Mouse (Mus musculus) heart, embryonic 14.5 days (tissue): ENCODE measurements at regions not wholly inside any gene's neighbourhood (a gene's known extent, or its start where the extent isn't known, plus 50 kb on each side); places are given as distances from the start of the nearest gene placed in this dataset.

ENCODE experiments used
- ATAC-seq: fragments of 200-750 bp; cut with Nextera tagmentation; 2 replicates; pipeline ENCODE4 v1.8.0; 2017; ENCODE audit warnings: low read depth, moderate TSS enrichment; ENCODE audit not compliant: insufficient number of reproducible peaks, insufficient read depth, low FRiP score
- H3K27ac ChIP-seq, 2 experiments: fragments of 200-500 bp in 1 of 2; fragments of 300-500 bp in 1 of 2; sonication (generic) in 1 of 2; replicated peaks in 1 of 2; 2 replicates each; pipeline ENCODE4 v1.5.1; 2012 to 2014; ENCODE audit warnings: low read depth in 2 of 2, low read length in 2 of 2, control low read depth in 1 of 2, mild to moderate bottlenecking in 1 of 2, mixed read lengths in 1 of 2; ENCODE audit not compliant: control insufficient read depth in 1 of 2, insufficient read depth in 1 of 2
- H3K27me3 ChIP-seq: fragments of 300-500 bp; sonication (generic); 2 replicates; pipeline ENCODE4 v1.6.1; 2014; ENCODE audit warnings: mild to moderate bottlenecking, low read length, control low read depth; ENCODE audit not compliant: control insufficient read depth, insufficient read depth
- H3K36me3 ChIP-seq: fragments of 300-500 bp; sonication (generic); 2 replicates; pipeline ENCODE4 v1.6.1; 2014; ENCODE audit warnings: mild to moderate bottlenecking, control low read depth, low read length, mixed read lengths; ENCODE audit not compliant: control insufficient read depth, insufficient read depth
- H3K4me1 ChIP-seq, 2 experiments: fragments of 200-500 bp in 1 of 2; fragments of 300-500 bp in 1 of 2; sonication (generic) in 1 of 2; 2 replicates each; pipeline ENCODE4 v1.6.1; 2012 to 2014; ENCODE audit warnings: low read length in 2 of 2, control low read depth in 1 of 2, mixed read lengths in 1 of 2; ENCODE audit not compliant: control insufficient read depth in 2 of 2, insufficient read depth in 2 of 2
- H3K4me2 ChIP-seq: fragments of 300-500 bp; sonication (generic); 2 replicates; pipeline ENCODE4 v1.6.1; 2014; ENCODE audit warnings: mild to moderate bottlenecking, low read length
- H3K4me3 ChIP-seq, 2 experiments: fragments of 200-500 bp in 1 of 2; fragments of 300-500 bp in 1 of 2; sonication (generic) in 1 of 2; 2 replicates each; pipeline ENCODE4 v1.5.1; 2012 to 2014; ENCODE audit warnings: low read length in 2 of 2, mild to moderate bottlenecking in 2 of 2, control low read depth in 1 of 2, low read depth in 1 of 2, moderate library complexity in 1 of 2; ENCODE audit not compliant: control insufficient read depth in 1 of 2, insufficient read depth in 1 of 2
- H3K9ac ChIP-seq: fragments of 300-500 bp; sonication (generic); 2 replicates; pipeline ENCODE4 v1.6.1; 2014; ENCODE audit warnings: mild to moderate bottlenecking, low read length
- H3K9me3 ChIP-seq: fragments of 300-500 bp; sonication (generic); 2 replicates; pipeline ENCODE4 v1.6.1; 2016; ENCODE audit warnings: low read length, control low read depth; ENCODE audit not compliant: control insufficient read depth
- WGBS: fragments of 180-500 bp; shearing (Covaris S2); extraction: QIAGEN DNeasy Blood & Tissue Kit; methylation state at CpG from one replicate; pipeline ENCODE4 v1.1.7; 2014; 5-methylcytosine and 5-hydroxymethylcytosine counted together

- Histone ChIP-seq H3K4me2 (no peak overlapping the region), H3K27me3 (no peaks in the 10 kb centered on the region), H3K4me3 (no peak overlapping the region), H3K4me1 (peaks cover 3 to 6% of the 10 kb centered on the region in 2 experiments), H3K9ac (no peak overlapping the region), H3K36me3 (no peaks in the 10 kb centered on the region), H3K27ac (peak overlapping the region in 1 of 2 experiments; percentile 21; a peak in 1 of 4 replicates), H3K9me3 (no peaks in the 10 kb centered on the region)
- ATAC-seq, result no peak
- WGBS, result 66% methylated on average over 5 of the region's 5 CpGs
Observed at GRCm38 (mm10) chr15:93755989-93756388, 160.3 kb upstream of the Prickle1 start.

GRCm38 (mm10) chr15:93751817-93752216 is 156.1 kb upstream of the Prickle1 start:
- H3K36me3 ChIP-seq, result no peaks in the 10 kb centered on the region

GRCm38 (mm10) chr15:93750953-93751352 is 155.3 kb upstream of the Prickle1 start:
- 13% methylated on average over 8 of the region's 8 CpGs for WGBS
- peaks cover 6% of the 10 kb centered on the region in 2 experiments for H3K4me1 ChIP-seq
- H3K36me3 ChIP-seq, result no peaks in the 10 kb centered on the region
- H3K9me3 ChIP-seq, result peaks cover 5% of the 10 kb centered on the region
- H3K27ac ChIP-seq, result peak overlapping the region; percentile 25 to 27; a peak in 1 of 4 replicates
- H3K9ac ChIP-seq, result peak overlapping the region; percentile 19; the same call in 1 of the 2 replicates
- H3K4me2 ChIP-seq, result peak overlapping the region; percentile 43
- H3K4me3 ChIP-seq, result no peak overlapping the region
- peak; percentile 47; the same call in 1 of the 2 replicates for ATAC-seq
- no peaks in the 10 kb centered on the region for H3K27me3 ChIP-seq

More at GRCm38 (mm10) chr15:93751817-93752216, 156.1 kb upstream of the Prickle1 start:
- peaks cover 6% of the 10 kb centered on the region in 2 experiments for H3K4me1 ChIP-seq
- peak overlapping the region in 1 of 2 experiments; percentile 51; a peak in 2 of 4 replicates for H3K27ac ChIP-seq
- 46% methylated on average over 14 of the region's 14 CpGs for WGBS
- ATAC-seq, result no peak
- H3K27me3 ChIP-seq, result no peaks in the 10 kb centered on the region
- peak overlapping the region; percentile 38 for H3K4me2 ChIP-seq
- H3K9me3 ChIP-seq, result peaks cover 5% of the 10 kb centered on the region
- H3K4me3 ChIP-seq, result 0 out of 4 replicates have a peak overlapping the region, but pooled peaks of 1 of the 2 experiments have one; percentile 6
- no peak overlapping the region for H3K9ac ChIP-seq

- H3K4me3 ChIP-seq, result no peak overlapping the region
- ATAC-seq, result peak; percentile 72; the same call in 1 of the 2 replicates
- H3K27ac ChIP-seq, result peak overlapping the region; percentile 39 to 58; a peak in 3 of 4 replicates
Observed at GRCm38 (mm10) chr15:93744191-93744945, 148.7 kb upstream of the Prickle1 start.

GRCm38 (mm10) chr15:93733731-93734510 is 138.2 kb upstream of the Prickle1 start:
- H3K9ac ChIP-seq, result no peak overlapping the region
- peaks cover 0 to 9% of the 10 kb centered on the region in 2 experiments; a peak in 2 of 4 replicates for H3K4me1 ChIP-seq
- H3K4me2 ChIP-seq, result no peak overlapping the region
- 85% methylated on average over 18 of the region's 18 CpGs for WGBS
- ATAC-seq, result no peak
- H3K4me3 ChIP-seq, result no peak overlapping the region
- no peaks in the 10 kb centered on the region for H3K27me3 ChIP-seq
- no peaks in the 10 kb centered on the region for H3K36me3 ChIP-seq
- no peaks in the 10 kb centered on the region for H3K9me3 ChIP-seq
- no peak overlapping the region for H3K27ac ChIP-seq

More at GRCm38 (mm10) chr15:93744191-93744945, 148.7 kb upstream of the Prickle1 start:
- no peak overlapping the region for H3K9ac ChIP-seq
- H3K4me1 ChIP-seq, result peaks cover 9 to 18% of the 10 kb centered on the region in 2 experiments
- peaks cover 4% of the 10 kb centered on the region for H3K9me3 ChIP-seq
- 13% methylated on average over 12 of the region's 12 CpGs for WGBS
- H3K4me2 ChIP-seq, result no peak overlapping the region
- H3K36me3 ChIP-seq, result no peaks in the 10 kb centered on the region
- H3K27me3 ChIP-seq, result no peaks in the 10 kb centered on the region

GRCm38 (mm10) chr15:93732825-93733224 is 137.1 kb upstream of the Prickle1 start:
- H3K36me3 ChIP-seq, result no peaks in the 10 kb centered on the region
- peaks cover 0 to 9% of the 10 kb centered on the region in 2 experiments; a peak in 2 of 4 replicates for H3K4me1 ChIP-seq
- H3K27ac ChIP-seq, result no peak overlapping the region
- 84% methylated on average over 5 of the region's 5 CpGs for WGBS
- H3K9me3 ChIP-seq, result no peaks in the 10 kb centered on the region
- H3K9ac ChIP-seq, result no peak overlapping the region
- H3K27me3 ChIP-seq, result no peaks in the 10 kb centered on the region
- no peak overlapping the region for H3K4me2 ChIP-seq
- ATAC-seq, result no peak
- no peak overlapping the region for H3K4me3 ChIP-seq

GRCm38 (mm10) chr15:93731161-93731560 is 135.5 kb upstream of the Prickle1 start:
- Histone ChIP-seq H3K27me3 (no peaks in the 10 kb centered on the region), H3K4me1 (peaks cover 0 to 9% of the 10 kb centered on the region in 2 experiments; a peak in 2 of 4 replicates), H3K4me2 (no peak overlapping the region), H3K27ac (no peak overlapping the region), H3K36me3 (no peaks in the 10 kb centered on the region), H3K9me3 (no peaks in the 10 kb centered on the region), H3K4me3 (no peak overlapping the region), H3K9ac (no peak overlapping the region)
- no peak for ATAC-seq
- 82% methylated on average over 6 of the region's 6 CpGs for WGBS
